Mouse (Mus musculus) cortical plate, adult 2 months (tissue): Measurements from ENCODE around the gene Pnkd.

Experiments
- CTCF ChIP-seq: fragments of 200-500 bp; IDR thresholded peaks from 2 replicates; pipeline ENCODE4 v1.5.1; 2011; ENCODE audit warnings: mild to moderate bottlenecking, control low read depth, low read length; ENCODE audit not compliant: insufficient read depth; ENCODE audit errors: extremely low read depth
- POLR2A ChIP-seq: fragments of 200-500 bp; IDR thresholded peaks from 2 replicates; pipeline ENCODE4 v1.6.1; 2011; ENCODE audit warnings: mild to moderate bottlenecking, low read length, control low read depth; ENCODE audit not compliant: insufficient read depth; ENCODE audit errors: extremely low read depth

DNA sequence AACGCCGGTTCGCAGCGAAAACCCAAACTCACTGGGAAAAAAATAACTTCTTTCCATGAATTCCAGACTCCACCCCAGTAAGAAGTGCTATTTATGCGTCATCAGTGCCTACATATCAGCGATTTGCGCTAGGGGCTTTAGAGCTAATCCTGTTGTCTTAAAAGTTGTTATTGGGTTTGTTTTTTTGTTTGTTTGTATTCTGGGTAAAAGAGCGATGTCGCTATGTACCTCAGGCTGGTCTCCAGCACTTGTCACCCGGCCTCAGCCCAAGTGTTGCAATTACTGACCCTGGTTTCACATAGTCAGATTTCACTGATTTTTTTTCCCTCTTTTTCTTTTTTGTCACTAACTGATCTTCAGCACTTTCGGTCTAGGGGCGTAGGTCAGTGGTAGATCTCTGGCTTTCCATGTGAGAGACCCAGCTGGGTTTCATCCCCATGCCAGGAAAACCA lies 19.6 kb downstream of the Pnkd start:
- TF ChIP-seq POLR2A (no peak), CTCF (no peak)
